Mouse (Mus musculus) brain, embryonic 14.5 days (tissue): ENCODE results near the gene Cln3.
A peak's percentile ranks its signal among the peaks of the same experiment; 100 is the strongest.

ENCODE experiments used
- CTCF ChIP-seq: fragments of 200-500 bp; IDR thresholded peaks from 2 replicates; pipeline ENCODE4 v1.5.1; 2012; ENCODE audit warnings: inconsistent platforms, mild to moderate bottlenecking, moderate library complexity, borderline replicate concordance; ENCODE audit not compliant: insufficient read depth, insufficient read length; ENCODE audit errors: extremely low read depth
- POLR2A ChIP-seq: fragments of 200-500 bp; IDR thresholded peaks from 2 replicates; pipeline ENCODE4 v1.6.1; 2012; ENCODE audit warnings: mild to moderate bottlenecking, inconsistent platforms, borderline replicate concordance; ENCODE audit not compliant: poor library complexity, insufficient read depth, insufficient read length, severe bottlenecking; ENCODE audit errors: extremely low read depth

DNA sequence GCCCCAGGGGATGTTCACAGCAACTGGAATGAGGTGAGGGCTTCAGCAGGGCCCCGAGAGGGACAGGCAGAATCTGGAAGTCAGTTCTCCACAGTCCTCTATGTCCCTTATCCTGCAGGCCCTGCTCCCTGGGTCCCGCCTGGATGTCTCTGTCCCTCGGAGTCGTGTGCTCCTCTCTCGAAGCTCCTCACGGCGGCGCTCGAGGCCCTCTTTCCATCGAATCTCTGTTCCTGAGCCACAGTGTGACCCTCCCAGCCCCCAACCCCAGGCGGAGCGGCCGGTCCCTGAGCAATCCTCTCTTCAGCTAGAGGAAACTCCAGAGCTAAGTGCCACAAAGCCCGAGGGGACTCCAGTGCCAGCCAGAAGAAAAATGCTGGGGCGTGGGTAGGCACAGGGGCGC is 2.2 kb upstream of the Cln3 start:
- peak; percentile 64 for TF ChIP-seq CTCF
- TF ChIP-seq POLR2A: no peak
